Mouse (Mus musculus): ENCODE results near the gene Gm28042. TPM values are rescaled to one million over a fixed set of nuclear protein-coding genes. Genes with fewer than 3 reads are reported as not detected.

Gene Gm28042
- 5.6 TPM for total RNA-seq (2023)

DNA sequence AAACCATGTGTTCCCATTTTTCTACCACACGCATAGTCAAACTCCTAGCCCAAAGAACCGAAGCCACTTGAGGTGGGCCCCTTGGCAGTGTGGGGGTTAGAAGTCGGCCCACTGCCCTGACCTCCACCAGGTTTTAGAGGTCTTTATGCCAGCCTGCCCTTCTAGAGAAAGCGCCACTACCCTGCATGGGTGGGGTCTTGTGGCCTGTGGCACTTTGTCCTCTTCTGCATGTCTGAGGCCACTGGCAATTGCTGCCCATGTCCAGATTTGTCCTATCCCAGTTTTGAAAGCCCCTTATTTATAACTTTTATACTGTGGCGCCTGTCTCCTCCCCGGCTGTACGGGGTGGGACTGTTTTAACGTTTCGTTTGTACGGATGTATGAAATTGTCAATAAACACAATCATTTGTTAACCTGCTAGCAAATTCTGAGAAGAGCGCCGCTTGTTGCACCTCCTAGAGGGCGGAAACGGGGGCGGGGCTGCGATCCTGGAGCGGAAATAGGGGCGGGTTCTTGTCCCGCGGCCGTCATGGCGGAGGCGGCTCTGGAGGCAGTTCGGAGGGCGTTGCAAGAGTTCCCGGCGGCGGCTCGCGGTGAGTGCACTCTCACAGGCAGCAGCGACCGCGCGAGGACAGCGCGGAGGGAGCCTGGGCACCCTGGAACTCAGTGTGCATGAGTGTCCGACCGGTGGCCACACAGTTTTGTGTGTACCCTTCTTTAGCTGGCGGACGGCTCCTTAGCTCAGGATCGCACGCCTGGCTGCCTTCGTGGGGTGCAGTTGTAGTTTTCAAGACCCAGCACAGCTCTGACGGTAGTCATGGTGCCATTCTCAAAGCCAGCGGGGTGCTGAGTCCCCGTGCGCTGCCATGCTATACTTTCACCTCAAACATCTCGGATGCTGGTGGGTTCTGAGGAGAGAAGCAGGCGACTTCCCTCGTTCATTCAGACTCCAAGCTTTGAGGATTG lies at the start of gene Gm28042, which contains the start of gene Jmjd7:
Gene Gm28042, plus strand, starts transcription at position 510 of the 966 bp plus-strand sequence.
Gene Jmjd7, plus strand, starts transcription at position 500 of the 966 bp plus-strand sequence.

DNA sequence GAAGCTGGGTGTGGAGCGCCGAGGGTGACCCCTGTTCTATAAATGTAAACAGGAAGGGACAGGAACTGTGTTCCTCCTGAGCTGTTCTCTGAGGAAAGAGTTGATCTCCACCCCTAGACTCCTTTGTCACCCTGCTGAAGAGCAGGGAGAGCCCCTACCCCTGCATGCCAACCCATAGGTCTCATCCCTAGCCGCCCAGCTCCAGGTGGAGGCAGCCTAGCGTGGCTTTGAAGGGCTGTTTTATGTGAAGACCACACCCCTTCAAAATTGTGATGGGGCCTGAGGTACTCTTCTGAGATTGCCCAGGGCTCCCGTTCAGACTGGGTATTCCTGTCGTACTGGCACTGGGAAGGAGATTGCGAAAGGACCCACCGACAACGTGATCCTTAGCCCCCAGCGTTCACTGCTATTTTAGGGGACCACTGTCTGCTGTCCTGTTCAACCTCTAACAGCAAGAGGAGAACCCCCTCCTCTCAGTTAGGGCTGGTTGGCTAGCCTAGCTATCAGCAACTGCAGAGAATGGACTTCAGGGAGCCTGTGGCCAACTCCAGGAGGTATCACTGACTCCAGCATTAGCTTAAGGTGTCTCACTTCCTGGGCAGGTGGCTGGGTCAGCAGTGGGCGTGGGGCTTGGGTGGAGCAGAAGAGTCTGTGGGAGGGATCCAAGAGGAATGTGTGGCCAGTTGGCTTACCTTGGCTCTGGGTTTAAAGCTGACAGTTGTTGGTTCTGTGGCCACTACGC lies 5.6 kb downstream of the Gm28042 start, which contains the start of gene Pla2g4b:
Gene Pla2g4b, plus strand, starts transcription at position 692 of the 742 bp plus-strand sequence.

Other genes starting within 250 kb of the Gm28042 start
- gene Rpap1, start 240.0 kb upstream of the Gm28042 start, total RNA-seq (2023): 31.6 TPM
- 7.0 TPM for gene Tyro3, start 229.8 kb upstream of the Gm28042 start, total RNA-seq (2023)
- gene Mga, start 130.3 kb upstream of the Gm28042 start, total RNA-seq (2023): 87.9 TPM
- gene Mapkbp1, start 54.8 kb upstream of the Gm28042 start, total RNA-seq (2023): 15.3 TPM
- 13.3 TPM for gene Jmjd7, start within 50 bp of the Gm28042 start, total RNA-seq (2023)
- 0.79 TPM for gene Pla2g4b, start 5.9 kb downstream of the Gm28042 start, total RNA-seq (2023)
- 19.3 TPM for gene Ehd4, start 127.1 kb downstream of the Gm28042 start, total RNA-seq (2023)
- gene Pla2g4e, start 217.8 kb downstream of the Gm28042 start, total RNA-seq (2023): not detected

All from CD4-positive naive resting alpha-beta T cell, adult 76 days (primary cell).